Mouse (Mus musculus) layer of hippocampus, adult 9-10 months (tissue): ENCODE data around the gene Eef2.
"Not testable (repeated sequence)": the region's sequence is repeated elsewhere in the genome, so short reads cannot be mapped to it uniquely, and the experiment has no call there.

Source experiments
- DNase-seq: peaks from one replicate; pipeline ENCODE4 v3.0.0; 2022; ENCODE audit warnings: low spot score

The Eef2 gene

DNA sequence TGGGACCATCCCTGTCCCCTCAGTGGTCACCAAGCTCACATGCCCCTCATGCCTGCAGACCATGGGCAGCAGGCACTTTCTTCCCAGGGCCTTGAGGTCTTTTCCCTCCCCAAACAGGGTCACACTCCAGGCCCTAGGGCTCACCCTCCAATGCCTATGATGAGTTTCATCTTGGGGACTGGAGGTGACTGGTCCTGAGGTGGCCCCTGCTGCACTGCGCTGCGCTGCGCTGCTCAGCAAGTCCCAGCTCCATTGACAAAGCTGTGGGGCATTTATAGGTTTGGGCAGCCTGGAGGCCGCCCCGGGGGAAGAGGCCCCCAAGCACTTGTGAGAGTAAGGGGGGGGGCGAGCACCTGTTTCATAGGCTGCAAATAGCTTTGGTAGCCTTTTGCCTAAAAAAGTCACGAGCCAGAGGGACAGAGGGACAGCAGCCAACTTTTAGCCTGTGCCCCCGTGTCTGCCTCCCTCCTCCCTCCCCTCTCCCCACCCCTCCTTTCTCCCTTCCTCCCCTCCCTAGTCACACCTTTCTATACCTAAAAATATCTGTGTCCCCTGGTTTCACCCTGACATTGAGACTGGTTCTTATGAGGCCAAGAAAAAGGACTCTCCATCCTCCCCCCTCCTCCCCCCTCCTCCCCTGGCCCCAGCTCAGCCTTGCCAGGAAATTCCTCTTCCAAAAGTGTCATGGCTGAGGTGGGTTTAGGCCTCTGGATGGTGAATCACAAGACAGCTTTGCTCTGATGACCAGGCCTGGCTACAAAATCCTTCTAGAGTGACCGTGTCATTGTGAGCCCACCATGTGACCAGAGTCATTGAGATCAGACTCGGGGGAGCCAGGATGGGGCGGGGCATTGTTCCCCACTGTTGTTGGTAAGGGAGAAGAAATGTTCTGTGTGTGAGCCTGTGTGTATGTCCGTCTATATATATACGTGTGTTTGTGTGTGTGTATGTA, 25.7 kb downstream of the Eef2 start, which contains the start of gene Nmrk2:
Nmrk2 (minus strand) TSS at position 245 of the 952 bp plus-strand sequence.
- DNase-seq, result no peak

DNA sequence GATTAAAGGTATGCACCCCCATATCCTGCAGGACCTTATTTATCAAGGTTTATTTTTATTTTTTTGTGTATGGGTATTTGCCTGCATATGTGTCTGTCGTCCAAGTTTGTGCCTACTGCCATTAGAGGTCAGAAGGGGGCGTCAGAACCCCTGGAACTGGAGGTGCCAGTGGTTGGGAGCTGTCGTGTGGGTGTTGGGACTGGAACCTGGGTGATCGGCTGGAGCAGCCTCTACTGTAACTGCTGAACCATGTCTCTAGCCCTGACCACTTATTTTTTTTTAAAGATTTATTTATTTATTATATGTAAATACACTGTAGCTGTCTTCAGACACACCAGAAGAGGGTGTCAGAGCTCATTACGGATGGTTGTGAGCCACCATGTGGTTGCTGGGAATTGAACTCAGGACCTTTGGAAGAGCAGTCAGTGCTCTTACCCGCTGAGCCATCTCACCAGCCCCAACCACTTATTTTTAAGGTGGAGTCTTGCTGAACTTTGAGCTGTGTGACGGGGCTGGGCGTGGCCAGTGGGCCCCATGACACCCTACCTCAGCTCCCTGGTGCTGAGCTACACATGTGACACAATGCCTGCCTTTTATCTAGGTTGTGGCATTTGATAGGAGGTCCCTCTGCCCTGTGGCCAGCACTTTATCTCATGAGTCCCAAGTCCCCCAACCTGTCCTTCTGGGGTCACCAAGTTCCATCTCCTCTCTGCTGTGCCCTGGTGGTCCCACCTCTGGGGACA, 26.7 kb downstream of the Eef2 start:
- no peak for DNase-seq

DNA sequence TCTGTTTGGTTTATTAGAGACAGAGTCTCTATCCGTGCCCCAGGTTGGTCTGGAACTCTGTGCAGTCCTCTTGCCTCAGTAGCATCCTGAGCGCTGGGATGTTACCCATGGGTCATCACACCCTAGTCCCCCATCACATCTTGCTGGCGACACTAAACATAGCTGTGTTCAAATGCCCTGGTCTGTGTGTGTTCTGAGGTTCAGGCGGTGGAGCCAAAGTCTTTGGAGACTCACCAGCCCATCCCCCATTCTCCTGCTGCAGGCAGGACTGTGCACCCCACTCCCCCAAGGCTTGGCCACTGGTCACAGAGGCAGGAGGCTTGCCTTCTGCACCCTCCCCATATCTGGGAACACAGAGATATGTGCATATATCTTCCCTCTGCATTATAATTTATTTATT, 27.7 kb downstream of the Eef2 start:
- no peak for DNase-seq

DNA sequence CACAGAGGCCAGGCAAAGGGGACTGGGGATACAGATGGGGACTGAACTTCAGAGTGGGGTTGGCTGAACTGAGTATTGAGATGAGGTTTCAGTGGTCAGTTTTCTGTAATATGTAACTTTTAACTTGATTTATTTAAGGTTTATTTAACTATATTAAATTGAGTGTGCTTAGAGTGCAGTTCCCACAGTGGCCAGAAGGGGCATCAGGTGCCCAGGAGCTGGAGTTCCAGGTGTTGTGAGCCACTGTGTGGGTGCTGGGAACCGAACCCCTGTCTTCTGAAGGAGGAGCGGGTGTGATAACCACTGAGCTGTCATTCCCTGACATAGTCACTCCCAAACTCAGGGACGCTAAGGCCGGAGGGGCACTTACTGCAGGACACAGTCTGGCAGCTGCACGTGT, 33.7 kb downstream of the Eef2 start:
- DNase-seq, result no peak

DNA sequence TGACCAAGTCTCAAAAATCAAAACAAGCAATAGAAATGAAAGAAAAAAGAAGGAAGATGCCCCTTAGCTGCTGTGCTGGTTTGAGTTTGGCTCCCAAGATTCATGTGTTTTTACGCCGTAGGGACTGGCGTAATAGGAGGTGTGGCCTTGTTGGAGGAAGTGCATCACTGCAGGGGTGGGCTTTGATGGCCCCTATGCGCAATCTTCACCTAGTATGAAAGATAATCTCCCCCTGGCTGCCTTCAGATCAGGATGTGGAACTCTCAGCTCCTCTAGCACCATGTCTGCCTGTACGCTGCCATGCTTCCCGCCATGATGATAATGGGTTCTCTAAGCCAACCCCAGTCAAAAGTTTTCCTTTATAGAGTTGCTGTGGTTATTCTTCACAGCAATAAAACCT, 39.8 kb downstream of the Eef2 start:
- DNase-seq, result no peak

DNA sequence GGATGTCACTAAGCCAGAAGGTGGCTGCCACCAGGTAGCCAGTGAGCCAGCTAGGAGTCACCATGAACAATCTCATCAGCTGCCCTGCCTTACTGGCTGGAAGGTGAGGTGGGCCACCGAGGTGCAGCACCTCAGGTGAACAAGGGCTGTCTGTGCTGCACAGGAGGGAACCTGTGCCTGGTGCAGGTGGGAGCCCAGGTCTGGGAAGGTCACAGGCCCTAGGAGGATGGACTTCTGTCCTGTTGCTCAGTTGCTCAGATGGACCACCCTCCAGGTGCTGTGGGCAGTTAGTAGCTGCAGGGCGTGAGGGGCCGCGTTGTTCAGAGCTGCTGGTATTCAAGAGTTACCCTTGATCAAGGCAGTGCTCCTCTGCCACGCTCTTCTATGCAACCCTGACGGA, 40.4 kb downstream of the Eef2 start:
- DNase-seq, result no peak

DNA sequence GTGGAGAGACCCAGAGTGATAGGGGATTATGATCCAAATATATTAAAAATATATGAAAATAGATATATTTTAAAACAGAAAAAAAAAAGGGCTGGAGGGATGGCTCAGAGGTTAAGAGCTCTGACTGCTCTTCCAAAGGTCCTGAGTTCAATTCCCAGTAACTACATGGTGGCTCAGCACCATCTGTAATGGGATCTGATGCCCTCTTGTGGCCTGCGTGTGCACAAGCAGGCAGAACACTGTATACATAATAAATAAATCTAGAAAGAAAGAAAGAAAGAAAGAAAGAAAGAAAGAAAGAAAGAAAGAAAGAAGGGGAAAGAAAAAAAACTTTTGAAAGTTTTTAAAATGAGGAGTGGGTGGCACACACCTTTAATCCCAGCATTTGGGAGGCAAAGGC, 40.8 kb downstream of the Eef2 start:
- not testable (repeated sequence) for DNase-seq

DNA sequence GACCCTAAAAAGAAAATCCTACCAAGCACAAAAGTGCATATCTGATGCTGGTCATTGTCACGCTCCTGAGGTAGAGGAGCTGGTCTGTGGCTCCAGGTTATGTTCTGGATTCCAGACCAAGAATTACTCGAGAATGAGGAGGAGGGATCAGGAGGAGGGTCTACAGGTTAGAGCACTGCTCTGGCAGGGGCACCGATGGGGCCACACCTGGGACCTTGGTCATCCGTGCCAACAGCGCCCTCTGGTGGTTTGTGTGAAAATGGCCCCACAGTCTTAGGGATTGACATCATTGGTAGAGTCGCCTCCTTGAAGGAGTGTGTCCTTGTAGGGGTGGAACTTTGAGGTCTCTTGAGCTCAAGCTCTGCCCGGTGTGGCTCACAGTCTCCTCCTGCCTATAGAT, 41.5 kb downstream of the Eef2 start:
- no peak for DNase-seq

DNA sequence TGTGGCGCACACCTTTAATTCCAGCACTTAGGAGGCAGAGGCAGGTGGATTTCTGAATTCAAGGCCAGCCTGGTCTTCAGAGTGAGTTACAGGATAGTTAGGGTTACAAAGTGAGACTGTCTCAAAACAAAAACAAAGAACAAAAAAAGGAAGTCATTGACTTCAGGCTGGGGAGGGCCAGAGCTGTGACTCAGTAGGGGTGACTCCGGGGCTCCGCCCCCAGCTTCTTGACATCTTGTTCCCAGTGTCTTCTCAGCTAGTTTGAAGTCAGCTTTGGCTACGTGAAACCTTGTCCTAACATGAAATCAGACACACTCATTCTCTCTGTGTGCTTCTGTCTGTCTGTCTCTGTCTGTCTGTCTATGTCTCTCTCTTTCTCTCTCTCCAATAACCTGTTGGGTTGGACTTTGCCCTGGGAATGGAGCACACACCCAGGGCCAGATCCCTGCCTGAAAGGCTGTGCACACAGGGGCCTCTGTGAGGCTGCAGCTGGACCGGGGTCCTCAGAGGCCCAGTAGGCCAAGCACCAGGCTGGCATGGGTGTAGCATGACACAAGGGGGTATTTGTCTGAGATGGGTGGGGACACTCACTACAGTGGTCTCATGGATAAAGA, 45.1 kb downstream of the Eef2 start:
- DNase-seq, result no peak

DNA sequence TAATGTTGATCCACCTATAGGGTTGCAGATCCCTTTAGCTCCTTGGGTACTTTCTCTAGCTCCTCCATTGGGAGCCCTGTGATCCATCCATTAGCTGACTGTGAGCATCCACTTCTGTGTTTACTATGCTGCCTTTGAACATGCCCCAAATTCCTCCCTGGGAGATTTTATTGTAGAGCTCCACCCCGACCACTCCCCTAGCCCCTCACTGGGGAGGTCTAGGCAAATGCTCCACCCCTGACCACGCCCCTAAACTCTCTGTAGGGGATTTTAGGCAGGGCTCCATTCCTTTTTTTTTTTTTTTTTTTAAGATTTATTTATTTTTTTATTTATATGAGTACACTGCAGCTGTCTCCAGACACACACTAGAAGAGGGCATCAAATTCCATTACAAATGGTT, 47.3 kb downstream of the Eef2 start:
- DNase-seq, result not testable (repeated sequence)

DNA sequence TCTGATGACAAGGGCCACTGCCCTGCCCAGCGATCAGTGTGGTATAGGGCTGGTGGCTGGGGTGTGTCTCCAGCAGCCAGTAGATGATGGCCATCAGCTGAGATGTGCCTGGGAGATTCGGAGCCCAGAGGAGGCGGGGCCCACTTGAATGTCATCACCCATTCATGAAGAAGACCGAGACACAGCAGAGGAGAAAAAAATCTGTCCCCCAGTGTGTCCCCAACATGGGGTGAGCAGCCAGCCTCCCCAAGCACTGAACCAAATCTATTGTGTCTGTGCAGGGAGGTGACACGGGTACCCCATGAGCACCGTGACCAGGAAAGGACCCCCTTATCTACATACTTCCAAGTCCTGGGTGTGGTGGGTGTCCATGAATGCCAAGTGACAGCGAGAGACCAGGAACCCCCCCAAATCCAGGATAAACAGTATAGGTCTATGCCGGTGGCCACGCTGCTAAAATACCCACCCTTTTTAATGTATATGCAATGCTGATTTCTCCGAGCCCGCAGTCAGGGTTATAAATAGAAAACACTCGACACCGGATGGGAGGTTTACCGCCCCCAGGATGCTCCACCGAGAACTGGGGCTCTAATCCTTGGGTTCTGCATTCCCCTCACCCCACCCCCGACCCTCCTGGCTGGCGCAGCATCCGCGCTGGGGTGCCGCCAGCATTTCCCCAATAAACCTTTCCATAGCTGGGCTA, 53.5 kb downstream of the Eef2 start:
- DNase-seq, result no peak

DNA sequence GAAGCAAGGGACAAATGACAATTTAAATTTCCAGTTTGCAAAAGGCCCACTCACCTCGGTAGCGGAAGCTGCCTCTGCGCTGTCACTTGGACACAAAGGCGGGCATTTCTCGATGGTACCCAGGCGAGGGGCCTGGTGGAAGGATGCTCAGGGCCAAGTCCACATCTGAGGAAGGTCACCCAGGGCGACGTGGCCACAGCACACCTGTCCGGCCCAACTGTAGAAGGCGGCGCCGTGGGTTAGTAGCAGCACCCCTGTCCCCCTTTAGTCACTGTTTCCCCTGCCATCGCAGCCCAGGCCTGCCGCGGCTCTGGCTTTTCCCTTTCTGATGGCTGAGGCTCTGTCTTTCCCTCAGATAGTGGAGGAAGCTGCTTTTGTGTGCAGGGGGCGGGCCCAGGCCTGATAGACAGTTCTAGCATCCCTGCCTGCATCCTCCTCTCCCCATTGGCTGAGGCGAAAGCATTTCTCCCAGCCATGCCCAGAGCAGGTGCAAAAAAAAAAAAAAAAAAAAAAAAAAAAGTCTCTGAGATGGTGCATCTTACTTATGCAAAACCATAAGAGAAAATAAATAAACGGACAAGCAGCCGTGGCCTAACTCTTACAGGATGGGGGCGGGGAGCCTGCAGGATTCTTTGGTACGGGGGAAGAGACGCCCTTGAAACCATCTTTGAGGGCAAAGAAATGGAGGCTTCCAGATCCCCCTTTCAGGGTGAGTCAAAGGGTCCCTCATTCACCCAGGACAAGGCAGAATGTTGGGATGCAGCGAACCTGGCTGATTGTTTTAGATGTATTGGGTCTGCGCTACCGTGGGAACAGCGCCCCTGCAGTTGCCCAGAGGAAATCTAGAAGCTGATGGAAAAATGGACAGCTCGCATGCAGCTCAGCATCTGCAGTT, 54.3 kb downstream of the Eef2 start, which contains the start of gene Atcay:
Atcay (minus strand) TSS at position 396 of the 895 bp plus-strand sequence.
- DNase-seq, result no peak

DNA sequence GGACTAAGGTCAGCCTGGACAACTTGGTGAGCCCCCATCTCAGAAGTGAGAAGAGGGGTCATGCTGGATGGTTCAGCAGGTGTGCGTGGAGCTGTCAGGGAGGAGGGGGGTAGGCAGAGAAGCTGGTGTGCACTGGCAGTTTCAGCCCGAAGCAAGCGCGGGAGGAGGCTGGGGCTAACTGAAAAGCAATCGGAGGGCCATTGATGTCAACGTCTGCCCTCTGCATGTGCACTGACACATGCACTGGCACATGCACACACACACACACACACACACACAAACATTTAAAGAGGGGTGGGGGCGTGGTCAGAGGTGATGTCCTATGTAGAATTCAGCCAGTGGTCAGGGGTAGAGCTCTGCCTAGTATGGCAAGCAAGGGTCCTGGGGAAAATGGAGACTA, 55.0 kb downstream of the Eef2 start:
- DNase-seq, result no peak
